Mouse (Mus musculus) adrenal gland, postnatal 36 days (tissue): ENCODE measurements around the gene Zfr. TPM values are rescaled to one million over a fixed set of nuclear protein-coding genes. Genes with fewer than 3 reads are reported as not detected.
"Not testable (repeated sequence)": the region's sequence is repeated elsewhere in the genome, so short reads cannot be mapped to it uniquely, and the experiment has no call there.

Experiments used
- DNase-seq, 2 experiments: peaks; one replicate each; pipeline ENCODE4 v3.0.0; 2021; ENCODE audit warnings: mixed read lengths in 1 of 2
- total RNA-seq, 2 experiments: library from RNA; stranded (reverse); gene quantifications; 2 replicates each; pipeline ENCODE4 v1.2.3; 2021

Gene Zfr
- total RNA-seq, 2 experiments from 2014 or later: 117 to 215 TPM

DNA sequence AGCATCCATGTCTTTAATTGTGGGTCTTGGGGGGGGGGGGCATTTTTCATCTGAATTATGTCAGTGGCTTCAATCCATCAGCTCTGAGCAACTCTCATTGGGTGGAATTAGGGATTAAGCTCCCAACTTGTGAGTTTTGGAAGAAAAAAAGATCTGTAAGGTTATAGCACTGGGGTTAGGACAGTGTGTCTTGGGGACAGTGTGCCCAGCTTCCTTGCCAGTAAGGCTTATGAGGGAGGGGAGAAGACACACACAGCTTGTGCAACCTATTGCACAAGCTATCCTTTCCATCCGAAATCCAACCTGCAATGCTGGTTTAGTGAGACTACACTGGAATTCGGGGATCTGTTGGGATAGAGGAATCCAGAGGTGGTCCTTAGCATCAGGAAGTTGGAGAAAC lies 12.8 kb upstream of the Zfr start:
- no peak for DNase-seq

DNA sequence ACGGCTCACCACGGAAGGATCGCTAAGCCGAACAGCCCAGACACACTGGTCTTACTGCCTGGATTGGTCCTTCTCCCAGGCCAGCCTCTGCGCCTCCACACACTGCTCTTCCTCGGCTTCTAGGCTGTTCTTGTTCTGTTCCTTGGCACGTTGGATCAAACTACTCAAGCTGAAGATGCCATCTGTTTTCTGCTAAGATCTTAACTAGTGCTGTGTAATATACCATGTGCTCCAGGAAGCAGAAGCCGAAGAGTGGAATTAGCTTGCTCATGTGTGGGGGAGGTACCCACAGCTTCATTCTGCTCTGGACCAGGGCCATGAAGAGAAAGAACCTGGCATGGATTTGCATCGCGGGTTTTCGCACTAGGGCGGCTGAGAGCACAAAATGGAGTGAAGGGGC lies 11.2 kb upstream of the Zfr start:
- DNase-seq: no peak

DNA sequence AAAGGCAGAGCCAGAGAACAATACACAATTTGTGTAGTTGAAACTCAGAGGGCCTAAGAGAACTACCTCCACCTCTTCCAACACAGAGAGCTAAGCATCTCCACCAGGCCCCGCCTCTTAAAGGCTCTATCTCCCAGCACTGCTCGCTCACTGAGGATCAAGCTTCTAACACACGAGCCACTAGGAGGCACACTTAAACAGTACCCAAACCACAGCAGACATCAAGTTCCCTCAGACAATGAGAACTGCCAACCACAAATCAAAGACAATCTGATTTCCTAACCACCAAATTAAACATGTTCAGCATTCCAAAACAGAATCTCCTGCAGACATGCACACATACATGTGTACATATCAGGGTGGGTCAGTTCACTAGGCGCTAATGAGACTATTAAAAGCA lies 9.4 kb upstream of the Zfr start:
- peak in 1 of 2 experiments; percentile 13 for DNase-seq

DNA sequence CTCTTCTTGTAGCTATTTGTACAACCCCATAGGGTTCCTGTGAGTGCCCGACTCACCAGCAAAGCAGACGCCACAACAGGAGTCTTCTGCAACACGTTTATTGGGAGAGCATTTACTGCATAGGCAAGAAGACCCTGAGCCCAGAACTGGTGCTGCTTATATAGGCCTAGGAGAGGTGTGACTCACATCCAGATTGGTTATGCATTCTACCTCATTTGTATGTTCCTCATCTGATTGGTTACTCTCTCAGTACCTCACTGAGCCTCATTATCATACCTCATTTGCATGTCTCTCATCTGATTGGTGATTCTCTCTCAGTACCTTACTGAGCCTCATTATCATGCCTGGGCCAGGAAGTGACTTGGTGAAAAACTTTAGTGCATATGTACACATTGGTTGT lies 8.7 kb upstream of the Zfr start:
- not testable (repeated sequence) for DNase-seq

DNA sequence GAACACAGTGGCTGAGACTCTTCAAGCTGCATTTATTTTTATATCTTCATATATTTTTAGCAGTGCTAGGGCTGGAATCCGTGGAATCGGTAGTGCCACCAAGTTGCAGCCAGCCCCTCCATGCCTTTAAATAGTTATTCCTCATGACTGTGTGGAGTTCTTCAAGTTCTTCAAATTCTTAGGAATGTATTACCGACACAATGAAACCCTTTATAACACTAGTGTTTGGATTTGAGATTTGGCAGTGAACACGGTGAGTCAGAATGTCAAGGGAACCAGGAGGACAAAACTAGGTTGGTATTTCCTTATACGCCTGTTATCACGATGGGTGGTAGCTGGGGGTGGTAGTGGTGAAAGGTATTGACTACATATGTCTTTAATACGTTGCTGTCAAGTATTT lies 6.4 kb upstream of the Zfr start:
- peak; percentile 18 to 42 for DNase-seq

DNA sequence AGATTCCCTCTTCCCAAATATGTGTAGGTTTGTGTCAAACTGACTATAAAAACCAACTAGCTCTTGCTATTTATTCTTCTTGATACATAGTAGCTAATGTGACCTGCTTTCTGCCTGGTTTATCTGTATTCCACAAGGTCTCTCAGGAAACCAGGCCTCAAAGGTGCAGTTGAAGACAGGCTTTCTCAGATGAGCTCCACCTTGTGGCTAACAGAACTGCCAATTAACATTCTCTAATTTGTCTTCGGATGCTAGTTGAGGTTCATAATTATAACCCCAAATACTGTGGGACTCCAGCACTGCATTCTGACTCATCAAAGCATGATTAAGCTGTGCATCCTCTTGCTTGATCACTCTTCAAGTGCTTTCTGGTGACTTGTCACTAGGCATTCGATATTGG lies 4.2 kb upstream of the Zfr start:
- no peak for DNase-seq

DNA sequence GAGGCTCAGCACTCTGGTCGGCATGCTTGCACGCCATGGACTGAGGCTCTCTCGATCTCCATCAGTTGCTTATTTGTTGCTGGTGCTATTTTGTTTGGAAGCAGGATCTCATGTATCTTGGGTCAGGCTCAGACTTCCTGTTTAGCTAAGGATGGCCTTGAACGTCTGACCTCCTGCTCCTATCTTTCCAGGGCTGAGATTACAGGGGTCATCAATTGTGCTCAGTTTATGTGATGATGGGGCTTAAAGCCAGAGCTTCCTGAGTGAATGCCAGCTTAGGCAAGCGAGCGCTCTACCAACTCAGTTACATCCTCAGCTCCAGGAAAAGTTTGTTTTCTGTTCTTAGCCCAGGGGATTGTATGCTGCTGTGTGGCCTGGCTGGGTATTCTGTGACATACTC lies 3.1 kb upstream of the Zfr start:
- DNase-seq: no peak

DNA sequence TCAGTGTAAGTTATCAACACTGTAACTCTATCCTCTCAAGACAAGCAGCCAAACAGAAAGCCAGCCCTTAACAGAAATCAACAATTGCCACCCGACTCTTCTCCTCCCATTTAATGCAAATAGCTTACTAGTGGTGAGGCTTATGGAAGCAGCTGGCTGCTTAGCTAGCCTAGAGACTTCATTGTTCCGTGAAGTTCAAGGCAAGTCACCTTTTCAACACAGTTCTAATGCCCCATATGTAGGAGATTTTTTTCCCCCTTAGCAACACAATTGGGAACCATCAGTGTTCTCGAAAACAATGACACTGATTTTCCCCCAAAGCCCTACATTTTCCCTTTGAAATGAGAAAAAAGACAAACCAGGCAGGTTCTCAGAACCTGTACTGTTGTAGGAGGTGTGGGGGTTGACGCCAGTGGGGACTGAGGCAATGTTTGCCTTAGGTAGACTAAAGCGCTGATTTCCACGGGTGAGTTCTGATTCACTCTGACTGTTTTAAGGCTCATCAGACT lies 1.9 kb upstream of the Zfr start:
- no peak for DNase-seq

DNA sequence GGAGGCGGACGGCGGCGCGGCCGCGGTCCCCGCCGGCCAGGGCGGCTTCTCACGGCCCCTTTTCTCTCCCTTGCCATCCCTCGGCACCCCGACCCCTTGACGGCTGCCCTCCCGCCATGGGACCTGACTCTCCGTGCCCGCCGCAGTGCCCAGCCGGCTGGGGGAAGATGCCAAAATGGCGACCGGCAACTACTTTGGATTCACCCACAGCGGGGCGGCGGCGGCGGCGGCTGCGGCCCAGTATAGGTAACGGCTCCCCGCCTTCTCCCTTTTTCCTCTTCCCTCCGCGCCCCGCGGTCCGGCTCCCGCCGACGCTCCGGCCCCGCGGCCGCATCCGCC lies 431 bp downstream of the Zfr start:
- DNase-seq: no peak

DNA sequence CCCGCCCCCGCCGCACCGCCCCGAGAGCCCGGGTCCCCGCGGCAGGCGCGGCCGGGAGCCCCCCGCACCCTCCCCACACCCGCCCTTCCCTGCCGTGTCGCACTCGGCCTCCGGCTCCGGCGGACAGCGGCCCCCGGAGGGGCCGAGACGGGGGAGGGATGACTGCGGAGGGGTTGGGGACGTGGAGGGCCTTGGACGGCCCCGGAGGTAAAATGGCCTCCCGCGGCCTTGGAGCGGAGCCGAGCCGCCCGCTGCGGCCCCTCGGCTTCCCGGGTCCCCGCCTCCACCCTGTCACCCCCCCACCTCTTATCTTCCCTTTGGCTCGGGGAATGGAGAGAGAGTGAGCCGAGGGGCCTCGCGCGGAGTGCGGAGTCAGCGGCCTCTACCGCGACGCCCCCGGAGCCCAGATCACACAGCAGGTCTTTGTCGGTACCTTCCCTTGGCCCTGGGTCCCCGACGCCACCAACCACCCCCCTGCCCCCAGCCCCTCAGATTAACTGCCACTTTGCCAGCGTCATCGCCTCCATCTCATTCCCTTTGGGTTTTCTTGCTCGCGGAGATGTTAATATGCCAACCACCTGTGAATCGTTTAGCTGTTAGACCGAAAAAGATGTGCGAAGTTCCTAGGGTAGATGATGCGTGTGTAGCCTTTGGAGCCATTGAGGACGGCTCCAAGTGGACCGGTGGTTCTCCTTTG lies 949 bp downstream of the Zfr start:
- peak; percentile 63 to 79 for DNase-seq

DNA sequence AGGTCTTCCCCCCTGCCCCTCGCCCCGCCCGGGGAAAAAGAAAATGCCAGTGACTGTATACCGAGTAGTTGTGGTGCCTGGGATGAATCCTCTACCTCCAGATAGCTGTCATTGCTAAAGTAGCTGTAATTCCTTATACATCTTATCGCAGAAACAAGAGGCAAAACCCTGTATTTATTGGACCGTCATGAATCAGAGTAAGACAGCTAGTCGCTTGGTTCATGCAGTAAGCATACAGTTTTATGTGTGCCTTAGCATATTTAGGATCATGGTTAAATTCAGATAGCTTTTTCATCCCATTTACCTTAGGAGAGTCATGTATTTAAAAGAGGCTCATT lies 1.5 kb downstream of the Zfr start:
- DNase-seq: peak; percentile 27 to 31

DNA sequence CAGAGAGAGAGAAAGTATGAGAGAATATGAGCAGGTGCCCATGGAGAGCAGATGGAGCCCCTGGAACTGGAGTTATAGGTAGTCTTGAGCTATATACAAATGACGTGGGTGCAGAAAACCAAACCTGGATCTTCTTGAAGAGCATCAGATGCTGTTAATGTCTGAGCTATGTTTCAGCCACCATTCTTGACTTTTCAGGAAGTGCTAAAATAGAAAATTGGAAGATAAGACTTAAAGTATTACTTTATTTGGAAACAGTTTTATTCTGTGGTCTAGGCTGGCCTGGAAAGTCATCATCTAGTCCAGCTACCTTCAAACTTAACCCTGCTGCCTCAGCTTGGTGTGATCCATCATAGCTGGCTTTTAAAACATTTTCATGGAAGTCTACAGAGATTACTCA lies 7.3 kb downstream of the Zfr start:
- DNase-seq: no peak

DNA sequence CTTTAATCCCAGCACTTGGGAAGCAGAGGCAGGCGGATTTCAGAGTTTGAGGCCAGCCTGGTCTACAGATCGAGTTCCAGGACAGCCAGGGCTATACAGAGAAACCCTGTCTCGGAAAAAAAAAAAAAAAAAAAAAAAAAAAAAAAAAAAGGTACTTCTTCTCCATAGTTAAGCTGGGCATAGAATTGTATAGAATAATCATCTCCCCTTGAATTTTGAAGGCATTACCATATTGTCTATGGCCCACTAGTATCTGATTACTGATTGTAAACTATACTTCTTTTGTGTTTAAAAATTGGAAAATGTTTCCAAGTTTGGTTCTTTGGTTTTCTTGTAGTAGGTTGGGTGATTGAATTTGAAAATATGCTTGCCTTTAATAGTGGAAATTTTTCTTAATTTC lies 13.2 kb downstream of the Zfr start:
- not testable (repeated sequence) for DNase-seq

DNA sequence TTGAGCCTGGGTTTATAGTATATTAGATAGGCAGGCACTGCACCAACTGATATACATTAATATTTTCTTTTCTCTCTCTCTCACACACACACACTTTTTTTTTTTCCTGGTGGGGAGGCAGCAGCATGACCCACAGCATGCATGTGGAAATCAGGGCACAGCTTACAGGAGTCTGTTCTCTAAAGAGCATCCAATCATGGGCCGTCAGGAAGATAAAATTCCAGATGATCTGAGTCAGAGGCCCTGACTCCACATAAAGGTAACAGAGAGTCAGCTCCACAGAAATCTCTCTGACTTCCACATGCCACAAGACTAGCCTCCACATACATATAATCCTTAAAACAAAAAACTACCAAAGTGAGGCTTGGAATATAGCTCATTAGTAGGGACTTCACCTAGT lies 16.9 kb downstream of the Zfr start:
- DNase-seq: peak; percentile 32 to 33

DNA sequence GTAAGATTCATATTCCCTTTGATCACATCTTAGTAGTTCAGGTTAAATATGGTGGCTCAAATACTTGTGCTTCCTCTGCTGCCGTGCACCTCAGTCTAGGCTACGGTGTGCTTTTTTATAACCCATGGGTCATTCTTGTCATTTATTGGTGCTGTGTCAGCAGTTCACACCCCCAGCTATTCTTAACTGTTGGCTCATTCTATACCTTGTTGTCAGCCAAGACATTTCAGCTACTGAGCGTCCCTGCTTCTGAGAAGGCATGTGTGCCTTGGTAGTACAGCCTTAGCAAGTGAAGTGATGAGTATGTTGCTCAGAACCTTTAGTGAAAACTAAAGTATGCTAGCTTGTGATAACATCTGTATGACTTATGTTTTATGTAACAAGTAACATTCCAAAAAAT lies 17.7 kb downstream of the Zfr start:
- no peak for DNase-seq

DNA sequence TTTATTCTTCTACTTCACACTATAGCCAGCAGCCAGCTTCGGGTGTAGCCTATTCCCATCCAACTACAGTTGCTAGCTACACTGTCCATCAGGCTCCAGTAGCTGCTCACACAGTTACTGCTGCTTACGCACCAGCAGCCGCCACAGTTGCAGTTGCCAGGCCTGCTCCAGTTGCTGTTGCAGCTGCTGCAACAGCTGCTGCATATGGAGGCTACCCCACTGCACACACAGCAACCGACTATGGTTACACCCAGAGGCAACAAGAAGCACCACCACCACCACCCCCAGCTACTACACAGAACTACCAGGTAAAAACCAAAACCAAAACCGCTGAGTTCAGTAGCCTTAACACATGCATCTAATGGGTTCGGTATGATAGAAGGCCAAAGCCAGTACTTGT lies 18.7 kb downstream of the Zfr start:
- no peak for DNase-seq

DNA sequence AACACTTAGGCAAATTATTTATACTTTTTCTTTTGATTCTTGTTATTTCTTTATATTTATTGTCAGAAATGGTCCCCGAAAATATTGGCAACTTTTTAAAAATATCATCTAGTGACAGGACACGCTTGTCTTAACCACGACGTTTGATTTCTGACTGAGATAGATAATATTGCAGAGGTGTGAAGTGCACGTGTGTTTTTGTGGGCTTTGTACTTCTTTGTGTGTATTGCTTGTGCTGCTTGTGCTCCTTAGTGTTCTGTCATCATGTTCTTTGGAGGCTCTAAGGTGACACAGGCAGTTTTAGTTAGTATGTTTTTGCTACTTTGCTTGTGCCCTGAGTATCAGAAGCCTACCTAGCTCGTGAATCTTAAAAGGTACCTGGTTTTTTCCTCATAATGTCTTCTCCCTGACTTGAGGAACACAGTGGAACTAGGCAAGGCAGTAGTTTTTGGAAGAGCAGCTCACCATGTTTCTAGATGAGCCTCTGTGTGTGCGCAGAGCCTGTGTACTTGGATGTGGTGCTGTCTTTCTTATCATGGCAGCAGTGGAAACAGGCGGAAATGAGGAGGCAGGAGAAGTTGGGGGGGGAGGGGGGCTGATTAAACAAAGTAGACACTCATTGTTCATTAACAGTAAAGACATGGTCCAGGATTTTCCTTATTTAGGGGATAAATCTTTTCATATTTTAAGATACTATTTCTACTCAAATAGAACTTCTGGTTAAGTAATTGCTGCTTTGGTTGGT lies 23.5 kb downstream of the Zfr start:
- no peak for DNase-seq

DNA sequence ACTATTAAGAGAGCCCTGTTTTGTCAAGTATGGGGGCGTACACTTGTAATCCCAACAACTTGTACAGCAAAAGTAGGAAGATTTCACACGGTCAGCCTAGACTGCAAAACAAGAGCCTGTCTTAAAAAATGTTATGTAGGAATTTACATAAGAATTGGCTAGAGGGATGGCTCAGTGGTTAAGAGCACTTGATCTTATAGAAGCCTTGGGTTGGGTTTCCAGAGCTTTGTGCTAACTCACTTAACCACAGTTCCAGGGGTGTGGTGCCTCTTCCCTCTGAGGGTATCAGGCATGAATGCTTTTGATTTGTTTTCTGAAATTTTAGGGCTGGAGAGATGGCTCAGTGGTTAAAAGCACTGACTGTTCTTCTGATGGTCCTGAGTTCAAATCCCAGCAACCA lies 29.8 kb downstream of the Zfr start:
- no peak for DNase-seq

DNA sequence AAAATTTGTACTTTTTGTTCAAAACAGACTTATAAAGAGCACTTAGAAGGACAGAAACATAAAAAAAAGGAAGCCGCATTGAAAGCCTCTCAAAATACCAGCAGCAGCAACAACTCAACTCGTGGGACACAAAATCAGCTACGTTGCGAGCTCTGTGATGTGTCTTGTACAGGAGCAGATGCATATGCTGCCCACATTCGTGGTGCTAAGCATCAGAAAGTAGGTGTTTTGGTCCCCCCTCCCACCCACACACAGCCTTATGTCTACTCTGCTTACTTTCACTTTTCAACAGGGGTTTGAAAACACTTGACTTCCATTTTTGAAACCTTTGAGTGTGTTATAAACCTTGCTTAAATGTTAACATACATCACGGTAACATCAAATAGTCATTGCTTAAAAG lies 31.9 kb downstream of the Zfr start:
- no peak for DNase-seq

DNA sequence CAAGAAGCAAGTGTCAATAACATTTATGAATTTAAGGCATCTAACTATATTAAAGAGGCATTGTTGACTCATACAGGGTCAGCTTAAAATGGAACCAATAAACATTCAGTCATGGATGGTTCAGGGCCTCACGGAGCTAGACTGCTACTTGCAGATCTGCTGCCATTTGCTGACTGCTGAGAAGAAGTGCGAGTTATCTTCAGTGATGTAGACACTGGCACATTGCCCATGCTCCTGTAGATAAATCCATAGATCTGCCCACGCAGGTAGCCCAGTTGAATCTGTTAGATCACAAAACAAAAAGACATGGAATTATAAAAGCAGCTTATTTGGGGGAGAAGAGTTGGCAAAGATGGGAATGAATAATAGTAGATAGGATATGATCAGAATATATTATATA lies 36.1 kb downstream of the Zfr start:
- no peak for DNase-seq

DNA sequence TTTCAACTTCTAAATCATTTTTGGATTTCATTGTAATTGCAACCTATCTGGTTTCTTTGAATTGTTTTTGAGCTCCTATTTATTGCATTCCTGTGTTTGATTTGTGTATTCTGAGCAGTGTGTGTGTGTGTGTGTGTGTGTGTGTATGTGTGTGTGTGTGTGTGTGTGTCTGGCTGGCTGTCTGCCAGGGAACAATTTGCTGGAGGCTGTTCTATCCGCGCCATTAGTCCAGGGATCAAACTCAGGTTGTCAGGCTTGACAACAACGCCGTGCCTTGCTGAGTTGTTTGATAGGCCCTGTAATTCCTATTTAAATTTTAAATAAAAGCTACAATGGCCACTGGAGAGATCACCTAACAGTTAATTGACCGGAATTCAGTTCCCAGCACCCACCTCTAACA lies 60.5 kb downstream of the Zfr start:
- no peak for DNase-seq

DNA sequence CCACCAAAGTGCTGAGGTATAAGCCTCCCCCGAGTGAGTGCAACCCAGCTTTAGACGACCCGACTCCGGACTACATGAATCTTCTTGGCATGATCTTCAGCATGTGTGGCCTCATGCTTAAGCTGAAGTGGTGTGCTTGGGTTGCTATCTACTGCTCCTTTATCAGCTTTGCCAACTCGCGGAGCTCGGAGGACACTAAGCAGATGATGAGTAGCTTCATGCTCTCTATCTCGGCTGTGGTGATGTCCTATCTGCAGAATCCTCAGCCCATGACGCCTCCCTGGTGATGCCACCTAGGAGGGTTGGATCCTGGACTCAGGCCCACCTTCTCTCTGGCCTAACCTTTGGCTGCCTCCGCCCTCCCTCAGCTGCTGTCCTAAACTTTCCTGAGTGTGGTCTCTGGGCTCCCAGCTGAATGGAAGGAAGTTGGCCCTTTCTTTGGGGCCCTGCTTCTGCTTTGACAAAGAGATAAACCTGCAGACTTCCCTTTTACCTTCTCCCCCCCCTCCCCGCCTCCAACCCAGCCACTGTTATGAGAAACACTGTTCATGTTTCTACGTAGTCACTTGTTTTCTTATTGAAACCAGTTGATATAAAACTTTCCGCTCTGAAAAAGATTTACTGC lies 63.7 kb downstream of the Zfr start:
- DNase-seq: not testable (repeated sequence)
